Mouse (Mus musculus): ENCODE measurements at regions not wholly inside any gene's neighbourhood (a gene's known extent, or its start where the extent isn't known, plus 50 kb on each side); places are given as distances from the start of the nearest gene placed in this dataset.

- no peak for TF ChIP-seq EP300 (IDR thresholded peaks at IDR 0.05; ENCODE audit: low read depth)
- no peak for TF ChIP-seq CTCF (IDR thresholded peaks at IDR 0.05; ENCODE audit: low read depth)
Measured at GRCm38 (mm10) chr1:185519811-185520210, 65.2 kb downstream of the Slc30a10 start.
